Mouse (Mus musculus) heart, adult 11 months (tissue): Measurements from ENCODE around the gene Clec12b.
A peak's percentile ranks its signal among the peaks of the same experiment; 100 is the strongest.

Experiments
- DNase-seq: peaks from one replicate; pipeline ENCODE4 v3.0.0; 2022

Gene Clec12b

DNA sequence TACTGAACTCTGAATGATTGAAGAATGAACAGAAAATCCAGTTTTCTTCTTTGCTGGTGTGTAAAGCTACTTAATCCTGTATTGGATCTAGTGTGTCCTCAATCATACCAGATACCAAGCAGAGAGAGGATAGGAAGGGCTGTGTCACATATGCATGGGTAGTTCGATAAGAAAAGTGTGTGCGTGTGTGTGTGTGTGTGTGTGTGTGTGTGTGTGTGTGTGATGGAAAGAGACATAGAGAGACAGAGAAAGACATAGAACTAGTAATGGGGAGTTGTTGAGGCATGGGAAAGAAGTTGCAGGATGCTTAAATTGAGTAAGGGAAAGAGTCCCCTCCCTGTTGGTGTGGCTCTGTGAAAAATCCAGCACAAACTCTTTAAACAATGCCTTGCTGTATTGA, at the start of gene Clec12b:
Gene Clec12b, minus strand, starts transcription at position 101 of the 400 bp plus-strand sequence.
- DNase-seq = no peak

DNA sequence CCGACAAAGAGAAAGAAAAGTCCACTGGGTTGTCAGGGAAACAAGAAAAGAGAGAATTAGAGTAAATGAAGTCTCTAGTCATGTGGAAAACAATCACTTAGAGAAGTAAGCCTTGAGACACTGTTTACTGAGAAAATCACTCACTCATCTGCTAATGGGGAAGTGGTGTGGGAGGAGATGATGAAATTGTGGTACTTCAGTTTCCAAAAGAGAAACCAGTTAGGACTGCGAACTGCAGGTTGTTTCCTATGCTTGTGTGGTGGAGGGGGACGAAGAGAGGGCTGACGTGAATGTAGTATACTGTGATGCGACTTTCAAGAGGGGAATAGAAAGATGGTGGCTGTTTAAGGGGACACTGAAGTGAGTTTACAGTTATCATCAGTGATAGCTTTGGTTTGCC, 48.6 kb upstream of the Clec12b start:
- peak; percentile 92 for DNase-seq

DNA sequence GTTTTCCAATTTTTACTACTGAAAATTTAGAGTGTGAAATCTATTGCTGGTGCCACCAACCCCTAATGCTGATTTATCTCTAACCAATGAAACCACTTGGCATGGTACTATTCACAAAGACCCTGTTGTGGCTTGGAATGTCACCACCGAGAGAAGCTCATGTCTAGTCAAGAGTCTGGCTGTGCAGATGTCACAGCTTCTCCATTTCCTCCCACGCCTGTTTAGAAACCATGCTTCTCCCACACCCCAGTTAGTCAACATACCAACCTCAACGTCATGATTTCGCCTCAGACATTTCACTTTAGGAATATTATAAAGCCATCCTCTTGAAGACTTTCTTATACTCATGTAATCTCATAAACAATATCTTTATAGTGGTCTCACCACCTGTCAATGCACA, 41.6 kb upstream of the Clec12b start:
- no peak for DNase-seq

DNA sequence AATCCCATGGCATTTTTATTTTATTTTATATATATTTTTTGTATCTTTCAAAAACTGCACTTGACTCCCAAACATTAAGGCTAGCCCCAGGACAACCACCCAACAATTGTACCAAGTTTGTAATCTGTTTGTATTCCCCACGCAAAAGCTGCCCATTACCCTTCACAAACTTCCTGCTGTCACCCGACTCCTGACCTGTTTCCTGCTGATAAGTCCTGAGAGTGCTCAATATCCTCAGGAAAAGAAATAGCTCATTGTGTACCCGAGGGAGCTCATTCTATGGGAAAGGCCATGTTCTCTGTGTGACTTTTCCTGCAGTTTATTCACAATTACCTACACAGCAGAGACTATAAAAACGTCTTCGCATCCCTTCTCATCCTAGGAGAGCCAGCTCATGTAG, 40.1 kb upstream of the Clec12b start:
- peak; percentile 98 for DNase-seq

DNA sequence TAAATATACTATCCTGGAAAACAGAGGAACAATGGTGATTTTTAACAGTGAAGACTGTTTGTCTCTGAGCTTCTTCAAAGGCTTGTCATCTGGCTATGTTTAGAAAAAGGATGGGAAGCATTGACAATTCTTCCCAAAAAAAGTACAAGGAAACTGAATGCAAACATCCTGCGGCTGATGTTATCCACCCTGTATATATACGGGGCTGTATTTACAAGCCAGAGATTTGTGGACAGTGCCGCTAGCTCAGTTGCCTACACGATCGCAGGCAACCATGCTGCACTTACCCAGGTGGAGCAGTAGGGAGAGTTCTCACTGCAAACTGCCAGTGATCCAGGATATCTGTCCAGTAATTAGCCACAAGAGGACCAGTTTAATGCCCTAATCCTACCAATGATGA, 39.5 kb upstream of the Clec12b start:
- DNase-seq = no peak

DNA sequence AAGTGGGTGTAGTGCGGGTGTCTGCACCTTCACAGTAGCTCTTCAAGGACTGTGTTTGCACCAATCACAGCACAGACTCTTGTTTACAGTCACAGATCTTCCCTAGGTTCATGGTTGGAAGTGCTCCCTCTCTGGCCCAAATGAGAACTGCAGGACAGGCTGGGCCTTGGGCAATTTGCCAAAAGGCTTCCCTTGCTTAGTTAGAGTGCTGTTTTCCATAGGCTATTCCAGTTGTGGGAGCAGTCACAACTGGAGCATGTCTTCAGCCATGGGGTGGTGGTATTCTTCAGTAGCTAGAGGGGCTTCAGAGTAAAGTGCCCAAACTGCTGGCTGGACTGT, 38.0 kb upstream of the Clec12b start:
- DNase-seq = peak; percentile 98

DNA sequence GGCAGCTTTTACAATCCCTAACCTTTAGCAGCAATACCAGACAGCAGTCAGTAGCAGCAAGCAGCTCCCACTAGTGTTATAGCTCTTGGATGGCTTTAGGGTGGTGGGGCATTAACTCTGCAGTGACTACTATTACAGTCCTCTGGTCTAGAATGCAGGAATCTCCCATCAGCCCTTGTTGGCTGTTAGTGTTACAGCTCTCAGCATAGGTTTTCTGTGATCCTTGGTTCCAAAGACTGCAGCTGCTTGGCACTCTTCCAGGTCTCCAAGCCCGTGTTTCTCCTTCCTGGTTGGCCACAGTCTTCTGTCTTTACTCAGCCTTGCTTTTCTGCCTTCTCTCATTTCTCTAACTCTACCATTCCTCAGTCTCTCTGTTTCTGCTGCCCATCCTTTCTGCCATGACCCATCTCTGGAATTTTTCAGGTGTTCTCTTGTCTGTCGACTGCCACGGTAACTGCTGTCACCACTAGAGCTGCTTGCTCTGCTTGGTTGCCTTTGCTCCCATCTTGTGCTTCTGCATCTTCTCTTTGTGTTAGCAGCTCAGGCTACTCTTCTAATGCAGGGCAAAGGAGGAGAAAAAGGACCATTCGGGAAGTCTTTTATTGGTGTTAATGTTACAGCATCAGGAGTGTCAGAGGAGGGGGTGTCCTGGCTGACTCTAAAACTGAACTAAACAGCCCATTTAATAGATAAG, 37.5 kb upstream of the Clec12b start:
- DNase-seq = peak; percentile 83

DNA sequence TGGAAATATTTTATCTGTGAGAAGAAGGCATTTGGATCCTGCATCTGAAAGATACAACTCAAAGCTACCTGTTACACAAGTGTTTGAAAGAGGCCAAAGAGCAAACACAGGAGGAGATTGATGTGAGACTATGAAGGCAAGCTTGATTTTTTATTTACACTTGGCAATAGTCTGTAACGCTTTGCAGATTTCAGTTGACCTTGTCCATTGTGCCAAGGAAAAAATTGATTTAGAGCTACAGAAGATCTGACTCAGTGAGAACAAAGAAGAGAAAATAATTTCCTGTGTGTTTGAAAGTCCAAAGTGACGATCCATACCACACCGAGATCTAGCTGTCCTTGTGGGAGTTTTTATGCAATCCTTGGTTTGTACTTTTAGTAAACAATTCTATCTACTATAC, 36.6 kb upstream of the Clec12b start:
- DNase-seq = no peak

DNA sequence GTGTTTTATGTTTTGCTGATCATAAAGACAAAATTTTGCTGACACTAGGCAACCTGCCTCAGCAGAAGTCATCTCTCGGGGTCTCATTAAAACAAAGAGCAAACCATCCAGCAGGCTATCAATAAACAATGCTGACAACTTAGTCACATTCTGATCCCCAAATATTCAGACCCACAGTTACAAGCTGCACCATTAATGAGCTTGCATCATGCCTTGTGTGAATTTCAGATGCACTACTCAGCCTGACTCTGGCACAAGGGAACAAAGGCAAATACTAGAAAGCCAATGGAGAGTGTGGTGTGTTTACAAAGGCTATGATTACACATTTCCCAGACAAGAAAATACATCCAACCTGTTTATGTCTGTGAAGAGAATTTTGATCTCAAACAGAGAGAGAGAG, 28.5 kb upstream of the Clec12b start:
- no peak for DNase-seq

DNA sequence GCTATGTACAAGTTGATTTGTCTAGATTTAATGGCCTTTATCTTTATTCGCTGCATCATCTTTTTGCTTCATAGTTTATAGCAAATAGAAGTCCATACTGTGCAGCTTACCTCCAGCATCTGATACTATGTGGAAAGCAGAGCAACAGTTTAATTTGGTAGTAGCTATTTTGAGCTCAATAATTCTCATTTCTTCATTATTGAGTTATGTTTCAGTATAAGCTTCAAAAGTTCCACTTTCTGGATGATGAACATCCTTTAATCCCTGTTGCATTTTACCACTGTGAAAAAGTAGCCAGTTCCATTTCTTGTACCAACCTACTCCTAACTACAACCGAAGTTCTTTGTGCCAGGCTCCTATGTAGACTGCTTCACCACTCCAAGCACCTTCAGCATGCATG, 22.9 kb upstream of the Clec12b start, which contains the start of gene Clec9a:
Gene Clec9a, plus strand, starts transcription at position 301 of the 400 bp plus-strand sequence.
- DNase-seq = peak; percentile 4

DNA sequence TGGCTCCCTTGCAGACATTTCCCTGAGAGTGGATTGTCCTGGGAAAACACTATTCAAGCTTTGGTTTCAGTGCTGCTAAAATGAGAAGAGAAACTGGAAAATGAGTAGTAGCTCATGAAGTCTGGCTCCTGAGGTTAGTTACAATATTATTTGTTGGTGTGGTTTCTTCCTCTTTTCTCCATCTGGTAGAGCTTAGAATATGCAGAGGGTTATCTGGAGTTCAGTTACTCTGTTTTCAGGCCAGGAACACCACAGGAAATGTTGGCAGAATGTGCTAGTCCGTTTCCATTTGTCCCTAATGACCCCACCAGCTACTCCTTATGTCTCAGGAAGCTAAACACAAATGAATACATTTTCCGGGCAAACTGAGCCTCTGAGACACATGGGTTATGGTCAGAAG, 21.6 kb upstream of the Clec12b start:
- peak; percentile 94 for DNase-seq

DNA sequence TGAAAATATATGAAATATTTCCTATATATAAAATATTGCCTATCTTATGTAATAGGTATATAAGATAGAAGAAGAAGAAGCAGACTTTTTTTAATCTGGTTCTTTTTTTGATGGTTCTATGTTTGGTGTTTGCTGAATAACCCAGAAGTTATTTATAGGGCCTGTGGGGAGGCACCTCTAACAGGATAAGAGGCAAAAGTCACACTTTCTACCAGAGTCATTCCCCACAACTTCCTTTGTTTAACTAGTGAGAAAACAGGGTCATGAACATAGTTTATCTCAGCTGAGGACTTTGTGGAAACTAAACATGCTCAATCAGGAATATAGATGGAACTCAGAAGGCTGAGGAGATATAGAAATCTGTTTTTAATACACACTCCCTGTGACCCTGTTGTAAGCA, 20.3 kb upstream of the Clec12b start:
- peak; percentile 14 for DNase-seq

DNA sequence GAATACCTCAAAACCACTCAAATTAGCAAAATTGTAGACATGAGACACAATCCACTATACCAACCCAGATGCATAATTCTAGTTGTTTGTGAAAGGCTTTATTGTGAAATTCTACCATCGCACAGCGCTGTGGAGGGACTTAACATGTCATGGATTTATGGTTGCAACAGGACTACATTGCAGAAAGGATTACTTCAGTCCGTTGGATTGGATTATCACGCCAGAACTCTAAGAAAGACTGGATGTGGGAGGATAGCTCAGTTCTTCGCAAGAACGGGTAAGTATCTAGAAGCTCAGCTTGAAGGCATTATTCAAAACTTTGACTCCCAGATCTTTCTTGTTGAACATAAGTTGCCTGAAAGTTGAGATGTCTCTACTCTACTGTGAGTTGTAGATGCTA, 17.7 kb upstream of the Clec12b start:
- peak; percentile 34 for DNase-seq

DNA sequence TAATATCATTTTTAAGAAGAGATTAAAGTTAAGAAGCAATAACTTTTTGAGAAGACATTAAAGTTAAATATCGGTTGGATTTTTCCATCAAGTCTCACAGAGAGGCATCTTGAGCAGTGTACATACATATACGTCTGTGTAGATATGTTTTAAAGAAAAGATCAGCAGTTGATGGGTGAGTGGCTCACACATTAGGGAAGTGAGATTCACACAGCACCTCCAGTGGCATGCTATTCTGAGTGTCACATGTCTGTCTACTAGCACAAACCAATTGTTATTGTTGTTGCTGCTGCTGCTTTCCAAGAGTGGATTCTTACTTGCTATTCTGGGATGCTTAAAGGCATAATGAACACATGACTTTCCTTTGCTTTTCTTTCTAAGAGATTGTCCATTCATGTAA, 16.7 kb upstream of the Clec12b start:
- DNase-seq = peak; percentile 23

DNA sequence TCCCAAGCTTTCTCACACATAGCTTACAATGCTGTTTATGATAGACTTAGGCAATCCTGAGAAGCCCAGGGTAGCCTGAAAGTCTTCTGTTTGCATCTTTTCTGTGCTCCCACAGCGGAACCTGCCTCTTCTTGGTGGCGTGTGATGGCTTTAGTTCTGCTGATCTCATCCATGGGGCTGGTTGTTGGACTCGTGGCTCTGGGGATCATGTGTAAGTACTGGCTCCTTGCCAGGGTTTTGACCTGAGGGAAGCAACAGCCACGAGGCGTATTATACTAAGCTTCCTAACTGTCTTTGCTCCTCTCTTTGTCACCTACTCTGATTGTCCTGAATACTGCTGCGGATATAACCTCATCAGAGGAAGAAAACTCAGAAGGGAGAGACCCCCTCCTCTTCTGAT, 14.3 kb upstream of the Clec12b start:
- DNase-seq = peak; percentile 93

DNA sequence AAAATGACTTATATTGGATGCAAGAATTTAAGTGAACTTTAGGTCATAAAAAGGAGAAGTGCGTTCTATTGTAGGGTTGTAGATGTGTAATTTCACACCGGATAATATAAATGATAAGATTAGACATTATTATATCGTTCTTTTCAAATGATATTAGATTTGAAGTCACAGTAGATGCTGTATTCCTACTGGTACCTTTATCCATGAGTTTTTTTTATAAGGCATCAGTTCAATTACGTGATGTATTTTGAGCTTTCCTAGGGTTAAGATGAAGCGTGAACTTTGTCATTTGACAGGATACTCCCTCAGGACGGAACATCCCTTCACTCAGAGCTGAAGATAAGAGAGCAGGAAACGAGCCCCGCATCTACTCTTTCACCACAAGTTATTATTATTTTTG, 11.3 kb upstream of the Clec12b start, which contains the start of gene Clec1b:
Gene Clec1b, plus strand, starts transcription at position 301 of the 400 bp plus-strand sequence.
- DNase-seq = no peak

DNA sequence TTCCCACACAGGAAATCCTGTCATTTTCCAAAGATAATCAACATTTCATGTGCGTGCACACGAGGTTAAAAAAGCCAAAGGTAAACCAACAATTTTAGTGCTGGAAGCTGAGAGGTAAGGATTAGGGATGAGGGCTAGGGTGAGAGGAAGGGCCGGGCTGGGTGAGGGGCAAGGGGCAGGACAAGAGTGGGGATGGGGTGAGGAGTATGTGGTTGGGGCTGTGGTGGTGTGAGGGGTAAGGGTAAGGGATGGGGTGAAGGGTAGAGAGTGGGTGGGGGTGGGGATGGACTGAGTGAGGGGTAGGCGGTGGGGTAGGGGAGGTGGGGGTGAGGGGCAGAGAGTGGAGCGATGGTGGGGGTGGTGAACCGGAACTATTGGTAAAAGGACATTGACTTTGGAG, 8.1 kb upstream of the Clec12b start:
- DNase-seq = no peak

DNA sequence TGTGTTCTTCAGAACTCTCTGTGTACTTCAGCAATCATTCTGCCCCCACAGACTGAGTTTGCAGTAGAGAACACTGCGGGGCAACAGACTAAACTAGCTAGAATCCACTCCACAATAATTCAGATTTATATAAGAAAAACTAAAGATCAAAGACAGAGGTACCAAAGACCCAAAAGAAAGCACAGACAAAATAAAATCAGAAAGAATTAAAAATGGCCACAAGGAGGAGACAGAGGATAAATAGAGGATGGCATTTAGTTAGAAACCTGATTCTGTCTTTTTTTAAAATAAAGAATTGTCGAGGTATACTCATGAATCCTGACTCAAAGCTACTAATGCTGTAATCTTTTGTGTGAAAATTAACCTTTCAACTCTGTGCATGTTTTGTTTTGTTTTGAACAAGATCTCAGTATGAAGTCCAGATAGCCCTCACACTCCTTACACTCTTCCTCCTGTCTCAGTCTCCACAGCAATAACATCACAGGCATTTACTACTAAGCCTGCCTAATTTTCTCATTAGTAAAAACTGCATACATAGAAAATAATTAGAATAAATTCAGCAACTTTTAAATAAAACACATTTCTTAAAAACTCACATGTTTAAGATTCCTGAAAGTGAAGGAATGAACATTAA, 7.5 kb upstream of the Clec12b start:
- DNase-seq = no peak

DNA sequence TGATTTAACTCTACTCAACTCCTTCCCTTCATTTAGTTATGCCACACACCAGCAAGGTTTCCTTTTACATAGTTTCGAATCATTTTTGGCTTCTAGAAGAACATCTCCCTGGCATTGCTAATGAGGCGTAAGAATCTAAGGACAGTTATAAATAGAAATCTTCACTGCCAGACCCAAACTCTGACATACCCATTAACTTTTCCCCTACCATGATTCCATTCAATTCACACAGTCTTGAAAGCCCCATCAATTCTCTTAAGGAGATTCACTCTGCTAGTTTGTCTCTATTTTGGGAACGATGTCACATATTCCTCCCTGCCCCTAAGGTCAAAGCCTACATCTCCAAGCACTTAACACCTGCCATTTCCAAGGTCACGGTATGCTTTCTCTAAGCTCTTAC, 674 bp downstream of the Clec12b start:
- no peak for DNase-seq

DNA sequence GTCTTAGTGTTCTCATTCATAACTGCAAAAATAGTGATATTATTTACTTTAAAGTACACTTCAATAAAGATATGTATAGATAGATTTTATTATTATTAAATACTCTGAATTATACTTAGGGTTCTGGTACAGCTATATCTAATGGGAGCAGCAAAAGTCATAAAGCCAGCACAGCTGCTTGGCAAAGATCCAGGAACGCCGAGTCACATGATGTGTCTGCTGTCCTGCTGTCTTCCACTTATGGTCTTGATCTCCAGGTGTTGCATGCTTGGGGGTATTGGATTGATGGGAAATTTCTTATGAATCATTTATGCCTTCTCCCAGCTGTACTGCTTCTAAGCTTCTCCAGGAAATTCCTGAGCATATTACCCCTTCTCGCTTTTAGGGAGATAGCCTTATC, 2.2 kb downstream of the Clec12b start:
- no peak for DNase-seq

DNA sequence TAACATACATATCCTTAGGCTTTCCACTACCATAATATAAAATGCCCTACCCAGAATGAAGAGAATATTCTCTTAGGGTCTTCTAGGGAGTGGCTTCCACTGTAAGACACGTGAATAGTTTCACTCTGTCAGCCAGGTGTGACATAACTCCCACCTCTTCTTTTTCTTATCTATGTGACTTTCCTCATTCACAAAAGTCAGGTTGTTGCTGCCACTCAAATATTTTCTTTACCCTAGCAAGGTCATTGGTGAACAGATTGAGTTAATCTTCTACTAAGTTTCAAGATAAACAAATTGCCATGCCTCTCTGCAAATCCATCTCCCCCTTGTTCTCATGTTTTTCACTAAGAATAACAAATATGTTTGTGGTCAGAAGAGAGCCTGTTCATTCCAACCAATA, 3.9 kb downstream of the Clec12b start:
- no peak for DNase-seq

DNA sequence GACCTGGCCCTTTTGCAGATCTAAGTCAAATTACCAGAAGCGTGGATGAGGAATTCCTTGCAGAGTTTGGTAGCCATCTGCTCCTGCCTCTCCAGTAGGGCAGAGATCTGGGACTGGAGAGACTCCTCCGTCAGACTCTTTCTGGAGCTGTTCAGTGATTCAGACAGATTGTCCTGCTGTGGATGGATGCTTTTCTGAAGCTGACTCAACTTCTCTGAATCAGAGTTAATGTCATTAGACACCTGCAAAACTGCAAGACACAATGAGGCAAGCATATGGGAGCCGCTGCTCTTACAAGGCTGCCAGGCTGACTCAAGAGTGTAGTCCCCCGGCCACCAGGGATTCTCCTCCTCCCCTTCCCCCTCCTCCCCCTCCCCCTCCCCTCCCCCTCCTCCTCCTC, 5.2 kb downstream of the Clec12b start:
- DNase-seq = no peak

DNA sequence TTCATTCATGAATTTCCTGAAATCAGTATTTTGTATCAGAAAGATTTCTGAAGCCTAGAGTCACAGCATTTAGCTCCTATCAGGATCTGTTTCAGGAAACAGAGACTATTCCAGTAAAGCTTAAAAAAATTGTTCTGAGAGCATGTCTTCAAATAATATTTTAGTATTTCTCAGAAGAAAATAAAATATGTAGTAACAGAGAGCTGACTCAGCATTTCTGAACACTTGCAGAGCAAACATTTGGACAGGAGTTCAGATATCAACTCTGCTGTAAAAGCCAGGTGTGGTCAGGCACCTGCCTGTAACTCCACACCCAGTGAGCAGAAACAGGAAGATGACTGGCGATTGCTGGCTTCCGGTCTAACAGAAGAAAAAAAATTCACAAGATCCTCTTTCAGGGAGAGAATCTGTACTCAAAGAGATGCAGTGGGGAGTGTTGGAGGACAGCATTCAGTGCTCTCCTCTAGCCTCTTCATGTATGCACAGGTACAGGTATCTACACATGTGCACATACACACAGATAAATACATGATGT, 10.7 kb downstream of the Clec12b start:
- no peak for DNase-seq

DNA sequence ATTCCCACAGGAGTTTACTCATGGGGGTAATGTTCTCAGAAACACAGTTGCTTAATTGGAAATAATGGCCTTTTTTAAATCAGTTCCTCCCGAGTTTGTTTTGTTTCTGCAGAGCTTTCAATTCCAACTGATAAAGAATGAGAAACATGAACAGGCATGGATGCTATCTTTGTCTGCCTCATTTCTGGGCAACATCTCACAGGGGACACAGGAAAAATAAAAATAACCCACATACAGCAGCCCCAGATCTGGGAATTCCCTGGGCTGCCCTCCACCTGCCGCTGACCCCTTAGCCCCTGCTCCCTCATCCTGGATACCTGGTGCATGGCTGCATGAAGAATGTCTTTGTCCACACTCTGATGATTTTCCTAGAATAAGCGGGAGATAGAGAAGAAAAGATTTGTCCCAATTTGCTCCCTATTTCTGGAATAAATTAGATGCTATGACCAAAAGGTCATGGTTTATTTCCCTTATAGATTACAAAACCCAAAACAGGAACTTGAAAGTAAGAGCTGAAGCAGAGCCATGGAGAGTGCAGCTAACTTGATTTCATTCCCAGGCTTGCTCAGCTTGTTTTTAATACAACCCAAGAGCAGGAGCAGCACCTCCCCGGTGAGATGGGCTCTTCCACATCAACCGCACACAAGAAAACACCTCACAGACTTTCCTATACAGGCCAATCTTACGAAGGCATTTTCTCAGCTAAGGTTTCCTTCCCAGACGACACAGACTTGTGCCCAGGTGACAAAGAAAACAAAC, 16.1 kb downstream of the Clec12b start:
- peak; percentile 83 for DNase-seq
